Mouse (Mus musculus): ENCODE measurements around the gene Slc35a3.
"Not testable (repeated sequence)": the region's sequence is repeated elsewhere in the genome, so short reads cannot be mapped to it uniquely, and the experiment has no call there.

The Slc35a3 gene

DNA sequence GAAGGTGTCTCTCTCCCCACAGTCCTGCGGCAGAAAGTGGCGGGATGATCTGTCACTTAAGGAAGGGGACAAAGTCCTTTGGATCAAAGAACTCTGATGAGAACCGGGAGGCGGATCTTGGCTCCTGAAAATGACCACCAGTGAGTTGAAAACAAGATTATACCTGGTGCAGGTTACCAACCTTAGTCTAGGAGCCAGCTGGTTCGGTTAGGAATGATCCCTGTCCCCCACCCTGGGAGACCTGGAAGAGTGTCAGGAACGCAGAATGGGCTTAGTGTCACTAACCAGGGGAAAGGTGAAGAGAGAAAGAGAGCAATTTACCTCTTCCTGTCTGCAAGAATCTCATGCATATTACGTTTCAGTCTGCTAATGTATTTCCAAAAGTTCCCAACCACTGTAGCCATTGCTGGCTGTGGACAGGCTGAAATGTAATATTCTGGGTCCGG, at the start of gene Slc35a3:
Slc35a3 (minus strand) TSS at position 396 of the 446 bp plus-strand sequence.
- no peak for DNase-seq (ENCODE audit: extremely low read depth, low read depth, low spot score)

DNA sequence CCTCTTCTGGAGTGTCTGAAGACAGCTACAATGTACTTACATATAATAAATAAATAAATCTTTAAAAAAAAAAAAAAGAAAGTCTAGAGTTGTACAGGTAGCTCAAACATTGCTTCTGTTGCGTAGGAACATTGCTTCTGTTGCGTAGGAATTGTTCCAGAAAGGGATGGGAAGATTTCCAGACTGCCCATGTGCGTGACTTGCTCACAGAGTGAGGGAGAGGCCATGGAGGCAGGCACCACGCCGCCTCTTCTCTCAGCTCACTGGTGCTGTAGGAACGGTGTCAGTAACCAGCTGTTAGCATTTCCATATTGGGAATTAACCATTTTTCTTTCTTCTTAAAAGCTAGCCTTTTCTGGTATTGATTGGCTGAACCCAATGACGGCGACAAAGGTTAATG, 40.2 kb upstream of the Slc35a3 start:
- no peak for DNase-seq (ENCODE audit: extremely low read depth, low read depth, low spot score)

DNA sequence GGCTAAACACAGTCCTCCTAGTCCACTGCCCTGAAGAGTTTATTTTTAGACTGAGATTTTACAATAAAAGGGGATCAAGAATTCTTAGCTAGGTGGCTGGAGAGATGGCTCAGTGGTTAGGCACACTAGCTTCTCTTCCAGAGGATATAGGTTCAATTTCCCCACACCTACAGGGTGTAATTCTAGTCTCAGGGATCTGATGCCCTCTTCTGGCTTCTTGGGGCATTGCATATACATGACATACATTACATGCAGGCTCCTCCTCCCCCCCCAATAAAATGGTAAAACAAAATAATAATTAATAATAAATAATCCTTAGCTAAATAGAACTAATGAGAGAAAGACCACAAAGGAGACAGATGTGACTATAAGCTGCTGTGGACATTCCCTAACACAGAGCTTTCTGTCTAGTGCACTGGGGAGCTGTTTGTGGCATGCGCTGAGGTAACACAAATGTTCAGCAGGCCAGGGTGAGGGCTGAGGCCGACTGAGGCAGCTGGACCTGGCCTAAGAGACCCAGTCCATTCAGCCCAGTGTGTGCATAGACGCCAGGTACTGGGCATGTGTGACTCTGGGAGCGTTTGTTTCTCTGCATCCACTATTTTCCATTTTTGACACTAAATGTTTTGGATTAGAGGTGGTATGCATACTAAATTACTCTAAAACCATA, 38.7 kb upstream of the Slc35a3 start:
- DNase-seq (ENCODE audit: extremely low read depth, low read depth, low spot score): no peak

DNA sequence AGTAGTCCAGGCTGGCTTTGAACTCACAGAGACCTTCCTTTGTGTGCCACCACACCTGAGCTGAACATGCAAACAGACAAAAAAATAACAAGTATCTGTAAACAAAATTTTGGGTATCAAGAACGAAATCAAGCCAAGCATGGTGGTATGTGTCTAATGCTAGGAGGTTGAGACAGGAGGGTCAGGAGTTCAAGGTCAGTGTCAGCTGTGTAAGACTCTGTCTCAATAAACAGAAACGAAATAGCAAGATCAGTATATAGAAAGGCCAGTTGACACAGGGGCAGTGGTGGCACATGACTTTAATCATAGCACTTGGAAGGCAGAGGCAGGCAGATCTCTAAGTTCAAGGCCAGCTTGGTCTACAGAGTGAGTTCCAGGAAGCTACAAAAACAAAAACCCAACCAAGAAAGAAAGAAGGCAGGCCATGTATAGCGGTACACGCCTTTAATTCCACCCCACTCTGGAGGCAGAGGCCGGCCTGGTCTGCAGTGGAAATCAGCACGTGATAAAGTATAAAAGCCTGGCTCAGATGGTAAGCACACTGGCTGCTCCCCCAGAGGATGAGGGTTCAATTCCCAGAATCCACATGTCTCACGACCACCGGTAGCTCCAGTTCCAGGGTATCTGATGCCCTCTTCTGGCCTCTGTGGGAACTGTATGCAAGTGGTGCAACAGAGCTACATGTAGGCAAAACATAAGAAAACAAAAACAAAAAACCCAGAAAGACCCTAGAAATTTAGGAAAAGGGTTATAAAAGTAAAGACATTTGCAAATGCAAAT, 36.0 kb upstream of the Slc35a3 start:
- no peak for DNase-seq (ENCODE audit: extremely low read depth, low read depth, low spot score)

DNA sequence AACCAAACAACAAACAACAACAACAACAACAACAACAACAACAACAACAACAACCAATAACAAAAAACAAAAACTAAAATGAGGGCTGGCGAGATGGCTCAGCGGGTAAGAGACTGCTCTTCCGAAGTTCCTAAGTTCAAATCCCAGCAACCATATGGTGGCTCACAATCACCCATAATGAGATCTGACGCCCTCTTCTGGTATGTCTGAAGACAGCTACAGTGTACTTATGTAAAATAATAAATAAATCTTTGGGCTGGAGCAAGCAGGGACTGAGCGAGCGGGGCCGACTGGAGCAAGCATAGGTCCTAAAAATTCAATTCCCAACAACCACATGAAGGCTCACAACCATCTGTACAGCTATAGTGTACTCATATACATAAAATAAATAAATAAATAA, 35.0 kb upstream of the Slc35a3 start:
- not testable (repeated sequence) for DNase-seq (ENCODE audit: extremely low read depth, low read depth, low spot score)

DNA sequence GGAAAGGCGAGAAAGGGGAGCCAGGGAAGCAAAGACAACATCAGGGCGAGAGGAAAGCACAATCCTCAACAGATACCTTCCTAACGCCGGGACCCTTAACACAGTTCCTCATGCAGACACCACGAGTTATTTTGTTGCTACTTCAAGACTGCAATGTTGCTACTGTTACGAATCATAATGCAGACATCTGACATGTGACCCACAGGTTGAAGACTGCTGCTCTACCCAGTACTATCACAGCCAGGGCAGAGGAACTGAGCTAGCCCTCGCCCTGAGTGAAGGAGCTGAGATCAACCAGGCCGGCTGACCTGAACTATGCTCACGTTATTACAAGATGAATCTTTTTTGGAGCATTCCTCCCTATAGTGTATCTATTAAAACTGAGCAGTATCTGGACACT, 28.3 kb upstream of the Slc35a3 start:
- no peak for DNase-seq (ENCODE audit: extremely low read depth, low read depth, low spot score)

DNA sequence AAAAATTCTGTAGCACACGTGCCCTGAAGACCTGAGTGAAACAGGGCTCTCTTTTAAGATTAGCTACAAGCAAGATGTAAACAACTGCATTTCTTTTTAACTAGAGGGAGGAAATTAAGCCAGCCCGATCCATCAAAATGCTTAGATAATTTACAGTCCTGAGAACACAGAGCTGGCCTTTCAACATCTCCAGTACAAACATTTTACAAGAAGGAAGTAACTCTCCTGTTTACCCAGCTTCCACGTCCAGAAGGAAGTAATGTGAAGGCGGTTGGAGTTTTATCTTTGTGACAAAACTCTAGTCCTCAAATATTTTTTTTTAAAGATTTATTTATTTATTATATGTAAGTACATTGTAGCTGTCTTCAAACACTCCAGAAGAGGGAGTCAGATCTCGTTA, 27.5 kb upstream of the Slc35a3 start:
- DNase-seq (ENCODE audit: extremely low read depth, low read depth, low spot score): no peak

DNA sequence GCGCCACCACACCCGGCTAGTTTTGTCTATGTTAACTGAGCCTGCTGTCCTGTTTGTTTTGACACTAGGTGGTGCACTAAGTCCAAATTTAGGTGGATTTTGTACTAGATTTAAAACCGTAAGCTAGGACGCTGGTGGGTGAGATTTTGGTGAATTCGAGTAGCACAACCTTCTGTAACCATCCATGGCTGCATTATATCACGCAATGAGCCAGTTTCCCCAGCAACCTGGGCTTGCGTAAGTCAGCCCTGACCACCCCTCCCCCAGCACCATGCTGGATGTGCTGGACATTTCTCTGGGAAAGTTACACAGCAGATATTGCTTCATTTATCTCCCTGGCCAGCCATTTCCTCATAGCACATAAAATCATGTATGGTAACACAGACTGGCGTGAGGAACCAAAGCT, 24.7 kb upstream of the Slc35a3 start:
- DNase-seq (ENCODE audit: extremely low read depth, low read depth, low spot score): no peak

DNA sequence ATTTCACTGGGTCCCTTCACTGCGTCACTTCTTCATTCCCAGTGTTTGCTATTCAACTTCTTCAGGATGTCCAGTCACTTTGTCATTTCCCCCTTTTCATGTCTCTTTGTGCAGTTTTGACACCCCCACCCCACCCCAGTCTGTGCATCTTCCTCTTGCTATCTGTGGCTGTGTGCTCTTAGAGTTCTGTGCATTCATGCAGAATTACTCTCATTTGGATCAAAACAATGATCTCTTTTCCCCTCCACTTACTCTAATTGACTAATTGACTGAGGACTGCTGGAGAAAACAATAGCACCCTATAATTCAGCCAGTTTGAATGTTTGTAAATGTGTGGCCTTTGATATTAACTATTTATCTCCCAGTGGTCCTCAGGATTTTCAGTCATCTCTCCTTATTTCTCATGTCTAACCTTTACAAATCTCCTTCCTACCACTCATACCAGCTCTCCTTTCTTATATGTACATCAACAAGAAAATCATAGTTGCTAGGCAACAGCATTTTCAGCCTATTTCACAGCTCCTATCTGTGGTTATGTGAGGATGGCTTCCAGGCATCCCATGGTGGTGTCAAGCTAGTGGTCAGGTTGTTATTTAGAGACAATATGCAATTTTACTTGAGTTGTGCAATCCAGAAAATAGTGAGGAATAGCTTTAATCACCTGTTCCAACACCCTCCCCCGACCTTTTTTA, 17.0 kb upstream of the Slc35a3 start:
- no peak for DNase-seq (ENCODE audit: extremely low read depth, low read depth, low spot score)

DNA sequence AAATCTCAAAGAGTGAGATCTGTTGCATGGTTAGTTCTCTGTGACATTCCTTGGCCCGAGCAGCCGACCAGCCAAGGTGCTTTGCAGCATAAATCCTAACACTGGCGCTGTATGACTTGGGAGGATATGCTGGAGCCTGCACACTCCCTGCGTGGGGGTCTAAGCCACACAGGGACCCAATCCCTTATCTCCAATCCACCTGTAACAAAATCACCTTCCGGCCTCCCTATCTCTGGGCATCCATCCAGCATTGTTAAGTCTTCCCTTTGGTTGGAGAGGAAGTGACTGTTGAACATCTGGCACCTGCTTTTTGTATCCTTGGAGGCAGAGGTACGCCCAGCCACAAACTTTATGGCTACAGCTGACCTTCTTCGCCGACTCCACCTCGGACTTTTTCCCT, 14.2 kb upstream of the Slc35a3 start:
- DNase-seq (ENCODE audit: extremely low read depth, low read depth, low spot score): no peak

DNA sequence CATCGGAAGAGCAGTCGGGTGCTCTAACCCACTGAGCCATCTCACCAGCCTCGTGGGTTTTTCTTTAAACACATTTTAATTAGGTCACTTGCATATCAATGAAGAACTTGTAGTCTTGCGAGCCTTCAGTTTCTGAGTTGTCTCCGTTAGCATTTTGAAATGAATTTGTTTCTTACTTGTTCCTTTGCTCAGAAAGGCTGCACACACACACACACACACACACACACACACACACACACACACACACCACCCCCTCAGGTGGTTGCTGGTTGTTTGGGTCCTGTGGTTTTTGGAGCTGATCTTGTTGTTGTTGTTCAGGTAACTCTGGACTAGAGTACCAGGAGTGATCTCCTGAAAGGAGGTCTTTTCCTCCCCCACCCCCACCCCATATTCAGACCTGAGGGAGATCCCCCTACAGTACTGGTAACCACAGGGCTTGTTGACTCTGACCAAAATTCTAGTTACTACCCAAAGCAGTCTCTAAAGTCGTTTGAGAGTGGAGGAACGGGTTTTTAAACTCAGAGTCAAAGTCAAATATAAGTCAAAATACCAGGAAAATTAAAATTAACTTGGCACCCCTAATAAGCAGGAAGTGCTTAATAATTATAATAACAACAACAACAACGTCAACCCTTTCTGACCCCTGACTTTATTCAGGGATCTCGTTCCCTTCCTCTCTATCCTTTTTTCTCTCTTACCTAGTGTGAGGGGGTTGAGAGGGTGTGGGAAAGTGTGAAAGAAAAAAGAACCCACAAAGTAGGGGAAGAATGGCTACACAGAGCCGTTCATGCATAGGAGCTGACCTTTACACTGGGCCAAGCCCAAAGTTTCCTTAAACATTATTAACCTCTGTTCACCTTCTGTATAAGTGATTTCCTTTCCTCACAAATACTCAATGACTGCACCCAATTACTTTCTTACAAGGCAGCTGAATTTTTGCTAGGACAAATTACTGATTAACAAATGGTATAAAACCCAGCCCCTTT, 11.2 kb upstream of the Slc35a3 start:
- DNase-seq (ENCODE audit: extremely low read depth, low read depth, low spot score): no peak

DNA sequence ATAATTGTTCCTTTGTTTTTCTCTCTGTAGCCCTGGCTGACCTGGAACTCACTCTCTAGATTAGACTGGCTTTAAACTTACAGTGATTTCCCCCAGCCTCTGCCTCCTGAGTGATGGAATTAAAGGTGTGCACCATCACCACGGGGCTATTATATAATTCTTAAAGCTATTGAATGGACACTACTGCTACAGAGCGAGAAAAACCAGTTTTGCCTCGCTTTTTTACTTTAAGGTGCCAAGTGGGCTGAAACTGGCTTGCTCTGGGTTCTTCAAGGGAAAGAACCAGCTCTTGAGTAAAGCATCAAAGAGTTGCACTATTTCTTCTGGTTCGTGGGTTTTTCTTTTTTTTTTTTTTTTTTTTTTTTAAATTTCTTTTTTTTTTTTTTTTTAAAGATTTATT, 10.3 kb upstream of the Slc35a3 start:
- no peak for DNase-seq (ENCODE audit: extremely low read depth, low read depth, low spot score)

DNA sequence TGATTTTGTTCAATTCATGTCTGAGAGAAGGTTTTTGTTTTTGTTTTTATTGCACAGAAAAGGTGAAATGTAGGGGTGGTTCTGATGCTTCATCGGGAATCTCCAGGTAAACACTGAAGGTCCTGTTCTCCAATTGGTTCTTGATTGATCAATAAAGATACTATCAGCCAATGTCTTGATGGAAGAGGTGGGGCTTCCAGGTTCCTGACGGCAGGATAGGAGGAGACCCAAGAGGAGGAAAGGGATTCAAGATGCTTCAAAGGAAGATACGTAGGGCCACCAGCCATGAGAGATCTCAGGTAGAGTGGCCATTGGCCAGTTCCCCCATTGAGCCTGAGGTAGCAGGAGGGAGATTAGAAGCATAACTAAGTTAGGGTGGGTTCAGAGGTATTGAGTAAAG, 6.3 kb upstream of the Slc35a3 start:
- no peak for DNase-seq (ENCODE audit: extremely low read depth, low read depth, low spot score)

DNA sequence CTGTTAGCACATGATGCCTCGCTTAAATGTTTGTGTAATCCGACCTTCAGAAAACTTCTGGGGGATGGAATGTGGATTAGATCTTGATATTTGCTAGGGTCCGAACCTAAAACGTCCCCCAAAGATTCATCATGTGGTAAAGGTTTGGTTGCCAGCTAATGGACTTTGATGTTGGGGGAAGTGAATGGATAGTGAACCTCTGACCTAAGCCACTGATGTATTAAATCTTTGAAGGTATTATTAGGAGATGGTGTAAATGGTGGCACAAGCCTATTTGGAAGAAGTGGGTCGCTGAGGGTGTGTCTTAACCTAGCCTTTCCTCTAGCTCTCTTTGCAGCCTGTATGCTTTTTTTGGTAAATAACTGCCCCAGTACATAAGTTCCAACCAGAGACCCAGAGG, 400 bp upstream of the Slc35a3 start:
- DNase-seq (ENCODE audit: extremely low read depth, low read depth, low spot score): no peak

DNA sequence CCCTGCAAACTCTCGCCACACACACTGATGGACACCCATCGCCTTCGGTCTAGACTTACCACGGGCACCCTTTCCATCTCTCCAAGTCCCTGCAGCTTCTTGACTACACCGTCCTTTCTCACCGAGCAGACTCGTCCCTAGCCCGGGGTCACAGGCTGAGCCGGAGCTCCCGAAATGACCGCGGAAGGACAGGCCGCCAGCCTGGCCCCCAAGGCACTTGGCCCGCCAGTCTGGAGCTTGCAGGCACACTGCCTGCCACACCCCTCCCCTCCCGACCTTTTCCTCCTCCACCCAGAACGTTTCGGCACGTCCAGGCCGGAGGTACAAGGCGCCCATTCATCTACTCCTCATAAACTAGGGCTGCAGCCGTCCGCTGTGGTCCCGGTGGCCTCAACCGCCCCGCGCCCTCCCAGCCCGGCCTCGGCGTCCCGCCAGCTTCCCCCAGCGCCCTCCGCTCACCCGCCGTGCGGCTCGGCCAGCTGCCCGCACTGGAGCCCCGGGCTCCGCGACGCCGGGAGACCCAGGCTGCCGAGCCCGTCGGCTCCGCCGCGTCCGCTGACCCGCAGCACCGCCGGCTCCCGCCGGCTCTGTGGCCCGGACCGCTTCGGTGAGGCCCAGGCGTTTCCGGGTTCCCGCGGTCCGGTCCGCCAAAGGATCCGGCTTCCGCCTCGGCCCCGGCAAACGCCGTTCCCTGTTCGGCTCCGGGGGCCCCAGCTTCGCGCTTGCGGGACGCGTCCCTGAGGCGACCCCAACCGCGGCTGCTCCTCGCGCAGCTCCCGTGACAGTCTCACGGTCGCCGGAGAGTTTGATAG, 801 bp downstream of the Slc35a3 start:
- DNase-seq (ENCODE audit: extremely low read depth, low read depth, low spot score): no peak

DNA sequence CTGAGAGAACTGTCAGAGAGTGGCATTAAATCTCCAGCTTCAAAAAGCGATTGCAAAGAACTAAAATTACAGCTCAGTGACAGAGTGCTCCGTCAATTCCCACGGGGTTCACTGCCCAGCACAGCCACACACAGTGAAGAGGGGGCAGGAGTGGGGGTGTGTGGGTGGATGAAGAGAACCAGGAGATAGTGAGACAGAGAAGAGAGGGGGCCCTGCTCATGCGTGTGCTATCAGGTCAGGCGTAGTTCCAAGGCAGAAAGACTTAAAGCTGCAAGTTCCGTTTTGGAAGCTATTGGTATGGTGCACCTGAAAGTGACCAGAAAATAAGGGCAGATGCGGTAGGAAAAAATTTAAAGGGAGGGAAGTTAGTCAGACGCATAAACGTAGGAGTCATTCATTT, 1.7 kb downstream of the Slc35a3 start:
- DNase-seq (ENCODE audit: extremely low read depth, low read depth, low spot score): no peak

DNA sequence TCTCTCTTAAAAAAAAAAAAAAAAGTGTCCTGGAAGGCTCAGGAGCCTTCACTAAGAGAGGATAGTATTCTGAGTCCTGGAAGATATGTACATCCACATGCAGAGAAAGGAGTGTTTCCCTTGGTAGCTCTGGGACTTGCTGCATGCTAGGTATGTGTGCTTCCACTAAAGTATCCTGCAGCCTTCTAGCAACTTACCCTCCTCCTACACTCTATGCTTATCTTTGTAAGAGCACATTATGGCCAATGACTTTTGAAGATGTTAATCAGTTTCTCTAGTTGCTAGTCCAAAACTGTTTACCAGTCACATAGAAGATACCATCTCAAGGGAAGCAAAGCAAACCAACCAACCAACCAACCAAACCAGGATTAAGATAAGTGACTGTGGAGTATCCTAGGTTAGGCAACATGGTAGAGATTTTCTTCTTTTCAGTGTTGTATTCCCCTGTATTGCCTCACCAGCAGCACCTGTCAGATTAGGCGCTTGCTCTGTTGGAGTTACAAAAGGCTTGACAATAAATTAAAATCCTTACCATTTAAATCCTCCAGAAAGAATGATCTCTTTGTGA, 6.9 kb downstream of the Slc35a3 start:
- DNase-seq (ENCODE audit: extremely low read depth, low read depth, low spot score): no peak

DNA sequence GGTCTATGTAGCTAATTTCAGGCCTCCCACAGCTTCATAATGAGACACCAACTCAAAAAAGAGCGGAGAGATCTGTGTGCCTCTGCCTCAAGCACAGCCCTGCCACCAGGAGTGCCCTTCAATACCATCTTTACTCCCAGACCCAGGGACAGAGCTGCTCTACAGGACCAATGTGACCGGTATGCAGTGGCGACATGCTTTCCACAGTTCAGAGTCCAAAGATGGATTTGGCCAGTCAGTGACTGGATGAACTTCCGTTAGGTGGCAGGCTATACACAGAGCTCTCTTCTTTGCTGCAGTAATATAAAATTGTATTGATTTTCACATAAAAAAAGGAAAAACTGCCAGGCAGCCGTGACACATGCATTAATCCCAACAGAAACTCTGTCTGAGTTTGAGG, 8.8 kb downstream of the Slc35a3 start:
- DNase-seq (ENCODE audit: extremely low read depth, low read depth, low spot score): no peak

DNA sequence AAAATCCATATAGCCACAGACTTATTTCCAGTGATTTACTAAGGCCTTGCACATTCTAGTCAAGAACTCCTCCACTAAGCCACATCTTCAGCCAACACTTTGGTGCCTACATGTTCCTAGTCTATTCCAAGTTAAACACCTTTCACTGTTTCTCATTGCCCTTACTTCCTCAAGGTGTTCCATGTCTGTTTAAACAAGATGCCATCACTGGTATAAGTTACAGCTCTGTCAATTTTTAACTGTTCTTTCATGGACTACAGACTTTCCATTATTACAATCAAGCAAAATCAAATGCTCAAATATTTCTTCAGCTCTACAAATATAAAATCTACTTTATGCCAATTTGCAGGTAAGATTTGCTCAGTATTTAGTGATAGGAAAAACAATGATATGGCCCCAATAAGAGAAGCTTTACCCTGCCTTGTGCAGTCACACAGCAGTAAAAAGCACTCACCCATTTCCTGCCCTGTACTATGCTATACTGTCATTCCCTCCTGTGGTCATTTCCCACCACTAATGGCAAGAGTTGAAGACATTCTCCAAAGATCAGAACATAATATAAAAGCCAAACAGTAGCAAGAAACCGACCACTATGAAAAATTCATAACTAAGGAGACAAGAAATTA, 9.9 kb downstream of the Slc35a3 start:
- DNase-seq (ENCODE audit: extremely low read depth, low read depth, low spot score): no peak

Data from fat pad, adult 2 months (tissue).